8 mouse cellular contexts compared by ENCODE assay signal in genomic region chr6:93912582-93913225, GRCm38 (mm10).
DNase-seq lines count a peak whose midpoint lies in the region; ATAC-seq and TF ChIP-seq lines count a peak whose summit lies in the region.

No protein-coding gene starts in this region.

- H3K27ac ChIP-seq in forebrain, postnatal 0 days (ENCODE audit: low read depth, low read length), result peak overlapping the region; percentile 96
- H3K27ac ChIP-seq in midbrain, embryonic 15.5 days, result peak overlapping the region; percentile 97

- peaks cover 18% of the 10 kb centered on the region for H3K4me1 ChIP-seq in forebrain, postnatal 0 days (ENCODE audit: insufficient read depth)
- H3K4me1 ChIP-seq in midbrain, embryonic 15.5 days, result peaks cover 40% of the 10 kb centered on the region

- H3K9me3 ChIP-seq in forebrain, postnatal 0 days (ENCODE audit: low read length), result no peaks in the 10 kb centered on the region
- H3K9me3 ChIP-seq in midbrain, embryonic 15.5 days, result no peaks in the 10 kb centered on the region

- H3K4me3 ChIP-seq in forebrain, postnatal 0 days (ENCODE audit: low read depth, low read length), result peak overlapping the region; percentile 64
- peak overlapping the region; percentile 57 for H3K4me3 ChIP-seq in midbrain, embryonic 15.5 days

- TF ChIP-seq CTCF in forebrain, postnatal 0 days (IDR thresholded peaks at IDR 0.05; ENCODE audit: low read depth), result no peak

- peak; percentile 82 for ATAC-seq in forebrain, postnatal 0 days
- peak; percentile 91 for ATAC-seq in midbrain, embryonic 15.5 days (replicated peaks)

- peak; percentile 86 for DNase-seq in heart, adult 11 months
- no peak for DNase-seq in heart, adult 8-10 months (ENCODE audit: low spot score)
- peak; percentile 67 for DNase-seq in cerebellum, adult 8-10 months
- DNase-seq in forebrain, postnatal 0 days, result peak; percentile 79
- peak; percentile 62 for DNase-seq in layer of hippocampus, adult 9-11 months
- no peak for DNase-seq in thymus, adult 18-20 months
- no peak for DNase-seq in adrenal gland, adult (ENCODE audit: inconsistent age in 2 of 2, low spot score in 1 of 2)

- peak overlapping the region; percentile 71 for H3K4me2 ChIP-seq in forebrain, postnatal 0 days (ENCODE audit: low read depth)
- peak overlapping the region; percentile 63 for H3K4me2 ChIP-seq in midbrain, embryonic 15.5 days

- H3K27me3 ChIP-seq in forebrain, postnatal 0 days (ENCODE audit: insufficient read depth, low read length), result no peaks in the 10 kb centered on the region
- no peaks in the 10 kb centered on the region for H3K27me3 ChIP-seq in midbrain, embryonic 15.5 days (replicated peaks)

- WGBS in forebrain, postnatal 0 days, result 2% methylated on average over 20 of the region's 20 CpGs
- under 1% methylated on average over 20 of the region's 20 CpGs for WGBS in midbrain, embryonic 15.5 days

- no peaks in the 10 kb centered on the region for H3K36me3 ChIP-seq in forebrain, postnatal 0 days (ENCODE audit: insufficient read depth)
- H3K36me3 ChIP-seq in midbrain, embryonic 15.5 days (replicated peaks), result no peaks in the 10 kb centered on the region

- H3K9ac ChIP-seq in forebrain, postnatal 0 days, result peak overlapping the region; percentile 86
- H3K9ac ChIP-seq in midbrain, embryonic 15.5 days, result peak overlapping the region; percentile 77

Comparison
In these comparisons a context has a peak if more than half of its experiments do, and no peak if none do; other contexts are left out.
1. DNase-seq: peak in heart, adult 11 months (single experiment), cerebellum, adult 8-10 months (single experiment), forebrain, postnatal 0 days (single experiment) and layer of hippocampus, adult 9-11 months (single experiment); none in heart, adult 8-10 months (single experiment), thymus, adult 18-20 months (0 of 2) and adrenal gland, adult (0 of 2).